Mouse (Mus musculus): ENCODE measurements around the gene Bsnd. TPM values are rescaled to one million over a fixed set of nuclear protein-coding genes. Genes with fewer than 3 reads are reported as not detected.

Bsnd gene
- polyA plus RNA-seq, 1 experiment from 2014 or later = not detected

- WGBS = 6% methylated on average over 6 of the region's 6 CpGs
- no peaks in the 10 kb centered on the region for H3K9me3 ChIP-seq
- H3K9ac ChIP-seq = no peak overlapping the region
- H3K36me3 ChIP-seq = no peaks in the 10 kb centered on the region
- ATAC-seq (ENCODE audit: insufficient number of reproducible peaks, insufficient read depth, low FRiP score, low TSS enrichment) = peak; percentile 64; the same call in 1 of the 2 replicates
- no peak overlapping the region for H3K4me2 ChIP-seq (replicated peaks)
- no peaks in the 10 kb centered on the region for H3K4me1 ChIP-seq
- H3K27me3 ChIP-seq = 0 out of 2 replicates have a peak, but pooled peaks cover 6% of the 10 kb centered on the region
- H3K27ac ChIP-seq = no peak overlapping the region
- no peak overlapping the region for H3K4me3 ChIP-seq
Observed at GRCm38 (mm10) chr4:106474241-106474640, 17.8 kb downstream of the Bsnd start.

- Histone ChIP-seq H3K36me3 (no peaks in the 10 kb centered on the region), H3K27ac (no peak overlapping the region), H3K9ac (no peak overlapping the region), H3K4me1 (no peaks in the 10 kb centered on the region), H3K27me3 (0 out of 2 replicates have a peak, but pooled peaks cover 6% of the 10 kb centered on the region), H3K9me3 (no peaks in the 10 kb centered on the region), H3K4me2 (replicated peaks) (no peak overlapping the region), H3K4me3 (no peak overlapping the region)
- 16% methylated on average over 3 of the region's 3 CpGs for WGBS
- ATAC-seq (ENCODE audit: insufficient number of reproducible peaks, insufficient read depth, low FRiP score, low TSS enrichment) = no peak
Observed at GRCm38 (mm10) chr4:106472335-106472734, 19.7 kb downstream of the Bsnd start.

GRCm38 (mm10) chr4:106470921-106471320, 21.2 kb downstream of the Bsnd start:
- ATAC-seq (ENCODE audit: insufficient number of reproducible peaks, insufficient read depth, low FRiP score, low TSS enrichment) = no peak
- H3K9me3 ChIP-seq = no peaks in the 10 kb centered on the region
- no peak overlapping the region for H3K4me2 ChIP-seq (replicated peaks)
- no peak overlapping the region for H3K9ac ChIP-seq
- no peaks in the 10 kb centered on the region for H3K4me1 ChIP-seq
- H3K27me3 ChIP-seq = 0 out of 2 replicates have a peak, but pooled peaks cover 6% of the 10 kb centered on the region
- 79% methylated on average over 5 of the region's 5 CpGs for WGBS
- no peak overlapping the region for H3K27ac ChIP-seq
- H3K4me3 ChIP-seq = no peak overlapping the region
- no peaks in the 10 kb centered on the region for H3K36me3 ChIP-seq

- Histone ChIP-seq H3K36me3 (no peaks in the 10 kb centered on the region), H3K4me1 (peaks cover 16% of the 10 kb centered on the region), H3K4me2 (replicated peaks) (no peak overlapping the region), H3K9ac (no peak overlapping the region), H3K27me3 (peaks cover 30% of the 10 kb centered on the region), H3K4me3 (no peak overlapping the region), H3K9me3 (no peaks in the 10 kb centered on the region), H3K27ac (no peak overlapping the region)
- no peak for ATAC-seq (ENCODE audit: insufficient number of reproducible peaks, insufficient read depth, low FRiP score, low TSS enrichment)
- 84% methylated on average over 13 of the region's 13 CpGs for WGBS
Observed at GRCm38 (mm10) chr4:106467420-106468110, 24.5 kb downstream of the Bsnd start.

GRCm38 (mm10) chr4:106463174-106463801, 28.8 kb downstream of the Bsnd start:
- Histone ChIP-seq H3K36me3 (no peaks in the 10 kb centered on the region), H3K27ac (no peak overlapping the region), H3K4me2 (replicated peaks) (peak overlapping the region; percentile 73), H3K4me1 (peaks cover 16% of the 10 kb centered on the region), H3K4me3 (peak overlapping the region; percentile 41), H3K9me3 (no peaks in the 10 kb centered on the region), H3K27me3 (peaks cover 44% of the 10 kb centered on the region), H3K9ac (peak overlapping the region; percentile 47; the same call in 1 of the 2 replicates)
- 31% methylated on average over 21 of the region's 21 CpGs for WGBS
- ATAC-seq (ENCODE audit: insufficient number of reproducible peaks, insufficient read depth, low FRiP score, low TSS enrichment) = no peak

GRCm38 (mm10) chr4:106462524-106462923, 29.6 kb downstream of the Bsnd start:
- Histone ChIP-seq H3K36me3 (no peaks in the 10 kb centered on the region), H3K9ac (no peak overlapping the region), H3K27me3 (peaks cover 44% of the 10 kb centered on the region), H3K4me1 (peaks cover 16% of the 10 kb centered on the region), H3K27ac (no peak overlapping the region), H3K4me2 (replicated peaks) (no peak overlapping the region), H3K4me3 (no peak overlapping the region), H3K9me3 (no peaks in the 10 kb centered on the region)
- 75% methylated on average over 5 of the region's 5 CpGs for WGBS
- no peak for ATAC-seq (ENCODE audit: insufficient number of reproducible peaks, insufficient read depth, low FRiP score, low TSS enrichment)

- H3K4me3 ChIP-seq = no peak overlapping the region
- no peaks in the 10 kb centered on the region for H3K9me3 ChIP-seq
- 73% methylated on average over 9 of the region's 9 CpGs for WGBS
- H3K36me3 ChIP-seq = no peaks in the 10 kb centered on the region
- H3K4me1 ChIP-seq = peaks cover 16% of the 10 kb centered on the region
- H3K4me2 ChIP-seq (replicated peaks) = no peak overlapping the region
- no peak overlapping the region for H3K9ac ChIP-seq
- no peak for ATAC-seq (ENCODE audit: insufficient number of reproducible peaks, insufficient read depth, low FRiP score, low TSS enrichment)
- no peak overlapping the region for H3K27ac ChIP-seq
- H3K27me3 ChIP-seq = peaks cover 44% of the 10 kb centered on the region
Observed at GRCm38 (mm10) chr4:106462016-106462415, 30.1 kb downstream of the Bsnd start.

GRCm38 (mm10) chr4:106454541-106454940, 37.5 kb downstream of the Bsnd start:
- Histone ChIP-seq H3K36me3 (no peaks in the 10 kb centered on the region), H3K27ac (no peak overlapping the region), H3K4me2 (replicated peaks) (no peak overlapping the region), H3K4me3 (no peak overlapping the region), H3K9ac (no peak overlapping the region), H3K9me3 (no peaks in the 10 kb centered on the region), H3K27me3 (no peaks in the 10 kb centered on the region), H3K4me1 (no peaks in the 10 kb centered on the region)
- 92% methylated on average over 7 of the region's 7 CpGs for WGBS
- no peak for ATAC-seq (ENCODE audit: insufficient number of reproducible peaks, insufficient read depth, low FRiP score, low TSS enrichment)

- Histone ChIP-seq H3K9me3 (no peaks in the 10 kb centered on the region), H3K27ac (no peak overlapping the region), H3K9ac (no peak overlapping the region), H3K4me1 (no peaks in the 10 kb centered on the region), H3K4me2 (replicated peaks) (no peak overlapping the region), H3K4me3 (no peak overlapping the region), H3K27me3 (no peaks in the 10 kb centered on the region), H3K36me3 (no peaks in the 10 kb centered on the region)
- WGBS = 88% methylated on average over 4 of the region's 4 CpGs
- no peak for ATAC-seq (ENCODE audit: insufficient number of reproducible peaks, insufficient read depth, low FRiP score, low TSS enrichment)
Observed at GRCm38 (mm10) chr4:106453516-106453915, 38.6 kb downstream of the Bsnd start.

- H3K9ac ChIP-seq = no peak overlapping the region
- no peaks in the 10 kb centered on the region for H3K27me3 ChIP-seq
- no peak overlapping the region for H3K4me3 ChIP-seq
- ATAC-seq (ENCODE audit: insufficient number of reproducible peaks, insufficient read depth, low FRiP score, low TSS enrichment) = no peak
- H3K36me3 ChIP-seq = no peaks in the 10 kb centered on the region
- H3K27ac ChIP-seq = no peak overlapping the region
- no peak overlapping the region for H3K4me2 ChIP-seq (replicated peaks)
- H3K4me1 ChIP-seq = no peaks in the 10 kb centered on the region
- H3K9me3 ChIP-seq = no peaks in the 10 kb centered on the region
- WGBS = 86% methylated on average over 5 of the region's 5 CpGs
Observed at GRCm38 (mm10) chr4:106453108-106453507, 39.0 kb downstream of the Bsnd start.

- H3K27ac ChIP-seq = no peak overlapping the region
- 87% methylated on average over 7 of the region's 7 CpGs for WGBS
- ATAC-seq (ENCODE audit: insufficient number of reproducible peaks, insufficient read depth, low FRiP score, low TSS enrichment) = no peak
- H3K9me3 ChIP-seq = no peaks in the 10 kb centered on the region
- H3K9ac ChIP-seq = no peak overlapping the region
- no peak overlapping the region for H3K4me3 ChIP-seq
- H3K27me3 ChIP-seq = no peaks in the 10 kb centered on the region
- H3K4me1 ChIP-seq = no peaks in the 10 kb centered on the region
- no peaks in the 10 kb centered on the region for H3K36me3 ChIP-seq
- no peak overlapping the region for H3K4me2 ChIP-seq (replicated peaks)
Observed at GRCm38 (mm10) chr4:106452401-106452800, 39.7 kb downstream of the Bsnd start.

GRCm38 (mm10) chr4:106449306-106449705, 42.8 kb downstream of the Bsnd start:
- no peak for ATAC-seq (ENCODE audit: insufficient number of reproducible peaks, insufficient read depth, low FRiP score, low TSS enrichment)
- 83% methylated on average over 8 of the region's 8 CpGs for WGBS
- H3K36me3 ChIP-seq = no peaks in the 10 kb centered on the region
- no peak overlapping the region for H3K9ac ChIP-seq
- no peak overlapping the region for H3K4me2 ChIP-seq (replicated peaks)
- no peak overlapping the region for H3K27ac ChIP-seq
- H3K9me3 ChIP-seq = no peaks in the 10 kb centered on the region
- H3K4me3 ChIP-seq = no peak overlapping the region
- no peaks in the 10 kb centered on the region for H3K4me1 ChIP-seq
- H3K27me3 ChIP-seq = no peaks in the 10 kb centered on the region

Data from embryonic facial prominence, embryonic 12.5 days (tissue).